Mouse (Mus musculus): ENCODE measurements around the gene Fbxo8.
A peak's percentile ranks its signal among the peaks of the same experiment; 100 is the strongest.

GRCm38 (mm10) chr8:56530359-56530758 is 20.5 kb upstream of the Fbxo8 start:
- TF ChIP-seq MYB (IDR thresholded peaks at IDR 0.05; ENCODE audit: low read depth, low read length) (no peak), SIN3A (IDR thresholded peaks at IDR 0.05; ENCODE audit: low read length) (no peak), ETS1 (IDR thresholded peaks at IDR 0.05; ENCODE audit: low read depth, low read length) (no peak), CTCF (IDR thresholded peaks at IDR 0.05 in 2 of 3, conservative IDR thresholded peaks at IDR 0.05 in 1 of 3; ENCODE audit: control insufficient read depth in 1 of 3, insufficient read depth in 1 of 3, low read depth in 2 of 3, low read length in 3 of 3, poor library complexity in 1 of 3, severe bottlenecking in 1 of 3) (peak; percentile 71 to 84 (median 78)), E2F4 (IDR thresholded peaks at IDR 0.05; ENCODE audit: borderline replicate concordance, low read depth, low read length) (no peak), GATA1 (IDR thresholded peaks at IDR 0.05; ENCODE audit: low read depth, low read length) (no peak), POLR2A (IDR thresholded peaks at IDR 0.05; ENCODE audit: control insufficient read depth in 1 of 2, insufficient read depth in 1 of 2, low read depth in 1 of 2, low read length in 2 of 2, poor library complexity in 1 of 2) (no peak), ZMIZ1 (IDR thresholded peaks at IDR 0.05; ENCODE audit: low read depth, low read length) (no peak)
